Mouse (Mus musculus): ENCODE measurements around the gene Fkbp11. TPM values are rescaled to one million over a fixed set of nuclear protein-coding genes. Genes with fewer than 3 reads are reported as not detected.
"Not testable (repeated sequence)": the region's sequence is repeated elsewhere in the genome, so short reads cannot be mapped to it uniquely, and the experiment has no call there.

Gene Fkbp11
- total RNA-seq (2021): 7.0 and 7.4 TPM in 2 replicates
- long read RNA-seq, transcript Fkbp11-201 (6 exons, 734 nt): major isoform, 14 of 19 reads
- long read RNA-seq, partial matches to known transcripts: 3 of 19 reads
- long read RNA-seq, other reads (novel, unspliced or antisense): 2 of 19 reads

DNA sequence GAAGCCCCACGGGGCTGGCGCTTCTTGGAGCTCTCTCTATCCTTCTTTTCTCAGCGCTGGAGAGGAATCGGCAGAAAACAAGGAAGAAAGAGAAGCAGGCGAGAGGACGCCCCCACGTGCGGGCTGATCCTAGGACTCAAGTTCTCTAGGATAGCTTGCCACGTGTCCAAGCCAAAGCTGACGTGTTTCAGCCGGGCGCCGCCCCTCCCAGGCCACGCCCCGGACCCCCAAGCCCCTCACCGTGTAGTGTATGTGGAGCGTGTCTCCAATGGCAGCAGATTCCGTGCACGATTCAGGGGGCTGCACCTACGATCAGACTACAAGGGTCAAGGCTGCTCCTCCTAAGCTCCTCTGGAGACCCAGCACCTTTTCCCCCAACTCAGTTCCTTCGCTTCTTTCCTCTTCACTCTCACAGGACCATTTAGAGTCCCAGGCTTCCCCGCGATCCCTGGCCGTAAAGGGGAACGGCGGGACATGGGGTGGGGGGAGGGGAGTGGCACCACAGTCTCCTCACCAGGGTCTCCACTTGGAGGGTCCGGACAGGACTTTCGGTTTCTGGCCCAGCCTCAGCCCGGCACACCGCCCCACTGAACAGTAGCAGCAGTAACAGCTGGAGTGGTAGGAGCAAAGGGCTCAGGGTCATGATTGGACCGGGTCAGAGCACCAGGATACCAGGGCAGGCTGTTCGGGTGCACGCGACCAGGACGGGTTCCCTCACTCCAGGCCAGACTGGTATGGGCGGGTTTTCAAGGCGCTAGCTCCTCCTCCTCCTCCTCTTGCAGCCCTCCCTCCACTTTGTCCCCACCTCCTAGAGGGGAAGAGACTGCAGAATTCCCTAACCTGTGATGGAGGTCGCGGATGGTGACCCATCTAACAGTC is at the start of gene Fkbp11:
Gene Fkbp11, minus strand, starts transcription at position 756 of the 879 bp plus-strand sequence.
- DNase-seq: peak; percentile 70

- DNase-seq: peak; percentile 35
Measured at GRCm38 (mm10) chr15:98777762-98778161, 49.8 kb upstream of the Fkbp11 start, which contains the start of gene Wnt10b. Wnt10b (minus strand) TSS chr15:98778150.

DNA sequence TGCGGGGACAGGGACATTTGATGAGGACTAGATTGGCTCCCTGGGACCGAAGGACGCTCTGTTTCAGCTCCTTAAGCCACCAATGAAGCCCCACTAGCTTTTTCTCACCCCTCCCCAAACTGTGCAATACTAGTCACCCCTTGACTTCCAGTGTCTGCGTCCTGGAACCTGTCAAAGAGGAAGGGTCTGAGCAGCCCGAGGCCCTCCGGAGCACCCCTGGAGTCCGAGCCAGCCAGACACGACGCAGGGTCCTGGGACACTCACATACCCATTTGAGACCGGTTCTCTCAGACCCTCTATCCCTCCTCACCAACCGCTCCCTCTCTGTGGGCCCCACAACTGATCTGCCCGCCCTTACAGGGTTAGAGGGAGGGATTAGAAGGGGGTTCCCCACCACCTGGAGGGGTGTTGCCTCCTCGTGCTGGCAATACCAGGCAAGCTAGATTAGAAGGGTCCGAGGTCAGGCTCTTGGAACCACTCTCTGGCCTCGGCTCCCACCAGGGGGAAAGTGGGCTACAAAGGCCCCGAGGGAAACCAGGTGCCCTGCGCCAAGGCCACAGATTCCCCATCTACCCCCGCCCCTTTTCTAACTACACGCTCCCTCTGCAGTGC is 49.1 kb upstream of the Fkbp11 start:
- no peak for DNase-seq

- DNase-seq: peak; percentile 45
Measured at GRCm38 (mm10) chr15:98776280-98777004, 48.4 kb upstream of the Fkbp11 start.

DNA sequence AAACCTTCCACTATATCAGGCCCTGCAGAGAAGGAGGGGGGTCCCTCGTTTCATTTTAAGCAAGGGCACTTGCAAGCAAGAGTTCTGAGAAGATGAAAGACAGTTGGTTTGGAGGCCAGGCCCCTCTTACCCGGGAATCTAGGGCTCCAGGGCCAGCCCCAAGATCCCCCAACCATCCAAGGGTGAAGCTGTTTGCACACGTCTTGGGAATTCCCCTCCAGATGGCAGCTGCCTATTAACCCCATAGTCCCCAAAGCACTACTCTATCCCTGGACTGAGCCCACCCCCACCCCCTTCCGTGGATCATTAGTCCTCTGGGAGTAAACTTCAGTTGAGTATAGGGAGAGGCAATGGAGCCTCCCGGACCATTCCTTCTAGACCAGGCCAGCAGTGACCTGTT is 47.5 kb upstream of the Fkbp11 start:
- DNase-seq: no peak

DNA sequence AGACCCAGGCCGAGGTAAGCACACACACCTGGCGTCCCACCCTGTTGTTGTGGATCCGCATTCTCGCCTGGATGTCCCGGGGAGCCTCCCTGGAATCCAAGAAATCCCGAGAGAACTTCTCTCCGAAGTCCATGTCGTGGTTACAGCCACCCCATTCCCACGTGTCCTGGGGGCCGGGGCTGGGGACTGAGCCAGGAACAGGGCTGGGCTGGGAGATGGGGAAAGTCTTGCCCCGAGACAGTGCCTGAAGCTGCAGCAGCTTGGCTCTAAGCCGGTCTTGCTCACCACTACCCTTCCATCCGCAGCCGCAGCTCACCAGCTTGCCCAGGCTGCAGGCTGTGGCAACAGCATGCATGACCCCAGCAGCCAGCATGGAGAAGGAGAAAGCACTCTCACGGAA is 46.1 kb upstream of the Fkbp11 start:
- no peak for DNase-seq

DNA sequence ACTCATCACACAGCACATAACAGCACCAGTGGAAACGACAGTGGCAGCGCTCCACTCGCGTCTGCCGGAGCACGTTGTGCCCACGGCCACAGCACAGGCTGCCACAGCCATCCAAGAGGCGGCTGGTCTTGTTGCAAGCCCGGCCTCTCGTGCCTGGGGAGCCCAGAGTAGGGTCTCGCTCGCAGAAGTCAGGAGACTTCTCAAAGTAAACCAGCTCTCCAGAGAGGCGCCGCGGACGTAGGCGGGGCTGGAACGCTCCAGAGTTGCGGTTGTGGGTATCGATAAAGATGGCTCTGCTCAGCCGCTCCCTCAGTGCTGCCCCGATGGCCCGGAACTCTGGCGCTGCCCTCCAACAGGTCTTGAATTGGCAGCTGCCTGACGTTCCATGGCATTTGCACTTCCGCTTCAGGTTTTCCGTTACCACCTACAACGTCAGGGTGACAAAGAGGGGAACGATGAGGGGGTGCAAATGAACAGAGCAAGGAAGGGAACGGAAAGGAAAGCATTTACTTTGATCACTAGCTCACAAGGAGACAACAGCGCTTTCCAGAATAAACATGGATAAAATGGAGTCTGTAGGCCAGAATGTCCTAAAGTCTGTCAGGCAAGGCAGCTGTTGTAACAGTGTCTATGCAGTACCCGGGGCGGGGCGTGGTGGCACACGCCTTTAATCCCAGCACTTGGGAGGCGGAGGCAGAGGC is 44.7 kb upstream of the Fkbp11 start:
- DNase-seq: no peak

DNA sequence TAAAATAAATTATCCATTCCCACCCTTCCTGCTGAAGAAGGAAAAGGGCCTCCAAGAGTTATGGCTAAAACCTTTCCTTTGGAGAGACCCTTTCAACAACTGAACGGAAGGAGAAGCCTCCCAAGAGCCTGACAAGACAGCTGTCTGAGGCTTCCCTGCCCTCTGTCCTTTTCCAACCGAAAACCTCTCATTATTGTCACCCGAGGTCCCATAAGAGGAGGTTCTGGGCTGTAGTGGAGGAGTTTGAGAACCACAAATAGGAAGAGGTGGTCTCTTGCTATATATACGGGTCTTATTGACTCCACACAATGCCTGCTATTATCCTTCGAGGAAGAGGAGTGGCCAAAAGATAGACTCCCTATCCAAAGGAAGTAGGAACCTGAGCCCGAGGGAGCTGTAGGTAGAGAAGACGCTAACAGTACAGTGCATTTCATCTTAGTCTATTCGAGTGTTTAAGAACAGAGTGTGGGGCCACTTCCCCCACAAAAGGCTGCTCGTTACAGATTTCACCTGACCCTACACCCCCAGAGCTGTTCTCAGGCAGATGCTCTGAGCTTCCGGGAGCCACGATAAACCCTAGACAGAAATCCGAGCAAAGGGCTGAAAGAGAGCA is 43.9 kb upstream of the Fkbp11 start:
- DNase-seq: no peak

GRCm38 (mm10) chr15:98768259-98768658 is 40.3 kb upstream of the Fkbp11 start:
- DNase-seq: no peak

DNA sequence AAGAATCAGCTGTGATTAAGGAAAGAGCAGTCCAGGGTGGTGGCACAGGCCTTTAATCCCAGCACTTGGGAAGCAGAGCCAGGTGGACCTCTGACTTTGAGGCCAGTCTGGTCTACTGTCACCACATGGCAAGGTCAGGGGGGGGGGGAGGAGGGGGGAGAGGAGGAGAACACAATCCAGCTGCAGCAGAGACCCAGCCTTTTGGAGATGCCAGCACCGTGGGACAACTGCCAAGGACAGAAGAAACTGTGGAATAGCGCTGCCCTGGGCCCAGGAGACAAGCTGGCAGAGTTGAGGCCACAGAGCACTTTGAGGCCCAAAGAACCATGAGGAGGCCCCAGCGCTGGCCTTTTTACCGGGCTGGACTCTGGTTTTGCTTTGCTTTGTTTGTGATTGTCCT is 37.9 kb upstream of the Fkbp11 start:
- DNase-seq: peak; percentile 39

GRCm38 (mm10) chr15:98762670-98763529 is 34.9 kb upstream of the Fkbp11 start, which contains the start of gene Arf3:
Arf3 (minus strand) TSS chr15:98763214.
- peak; percentile 97 for DNase-seq

- peak; percentile 82 for DNase-seq
Measured at GRCm38 (mm10) chr15:98762201-98762621, 34.2 kb upstream of the Fkbp11 start.

- DNase-seq: no peak
Measured at GRCm38 (mm10) chr15:98754125-98754524, 26.1 kb upstream of the Fkbp11 start.

- no peak for DNase-seq
Measured at GRCm38 (mm10) chr15:98753021-98753423, 25.0 kb upstream of the Fkbp11 start.

DNA sequence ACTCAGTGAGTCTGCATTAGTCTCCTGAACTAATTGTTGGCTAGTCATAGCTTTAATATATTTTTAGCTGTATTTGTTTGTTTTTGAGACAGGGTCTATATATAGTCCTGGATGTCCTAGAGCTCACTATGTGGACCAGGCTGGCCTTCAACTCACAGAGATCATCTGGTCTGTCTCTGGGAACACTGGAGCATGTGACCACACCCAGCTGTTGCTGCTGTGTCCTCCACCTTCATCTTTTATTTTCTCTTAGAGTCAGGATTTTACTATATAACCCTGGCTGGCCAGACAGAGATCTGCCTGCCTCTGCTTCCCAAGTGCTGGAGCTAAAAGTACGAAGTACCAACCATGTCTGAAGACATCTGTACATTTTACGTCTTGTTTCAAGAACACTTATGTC is 21.1 kb upstream of the Fkbp11 start:
- DNase-seq: no peak

DNA sequence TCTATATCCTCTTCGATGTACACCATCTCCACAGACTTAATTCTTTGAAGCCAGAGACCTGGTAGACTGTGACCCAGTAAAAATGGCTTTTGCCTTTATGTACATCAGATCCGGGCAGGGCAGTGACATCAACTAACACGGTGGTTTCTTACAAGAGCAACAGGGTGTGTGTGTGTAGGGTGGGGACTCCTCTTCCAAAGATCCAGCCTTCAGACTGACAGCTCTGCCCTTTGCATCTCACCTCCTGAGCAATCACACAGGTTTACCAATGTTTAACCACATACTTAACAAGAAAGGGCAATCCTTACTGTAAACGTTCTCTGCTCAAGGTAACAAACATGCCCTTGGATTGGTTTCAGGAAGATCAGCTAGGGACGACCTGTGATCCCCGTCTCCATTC is 19.3 kb upstream of the Fkbp11 start:
- DNase-seq: no peak

GRCm38 (mm10) chr15:98746344-98746965 is 18.5 kb upstream of the Fkbp11 start:
- no peak for DNase-seq

GRCm38 (mm10) chr15:98743863-98744262 is 15.9 kb upstream of the Fkbp11 start:
- not testable (repeated sequence) for DNase-seq

GRCm38 (mm10) chr15:98742766-98743428 is 14.9 kb upstream of the Fkbp11 start:
- DNase-seq: no peak
